28 mouse cellular contexts compared by ENCODE assay signal in genomic region chr14:116208581-116208980, GRCm38 (mm10).
"Had no signal": no experiment of that assay in that cellular context is flagged by ENCODE, and none has a peak within 500 bp of the region (broad histone marks: within the 10 kb centered on the region; RNA-seq: fewer than 3 reads in every experiment).

No protein-coding gene starts in this region.

- H3K36me3 ChIP-seq: embryonic facial prominence, embryonic 10.5 days; embryonic facial prominence, embryonic 12.5 days; embryonic facial prominence, embryonic 13.5 days; embryonic facial prominence, embryonic 15.5 days; forebrain, embryonic 10.5 days; forebrain, embryonic 12.5 days; forebrain, embryonic 15.5 days had no signal

- H3K4me1 ChIP-seq: embryonic facial prominence, embryonic 12.5 days; embryonic facial prominence, embryonic 13.5 days; embryonic facial prominence, embryonic 15.5 days; forebrain, embryonic 12.5 days; forebrain, embryonic 13.5 days; forebrain, embryonic 15.5 days had no signal

- H3K9ac ChIP-seq: embryonic facial prominence, embryonic 12.5 days; embryonic facial prominence, embryonic 13.5 days; embryonic facial prominence, embryonic 15.5 days; forebrain, embryonic 12.5 days; forebrain, embryonic 13.5 days; forebrain, embryonic 15.5 days; forebrain, postnatal 0 days had no signal

- H3K4me2 ChIP-seq: embryonic facial prominence, embryonic 12.5 days; embryonic facial prominence, embryonic 13.5 days; embryonic facial prominence, embryonic 15.5 days; forebrain, embryonic 12.5 days; forebrain, embryonic 13.5 days; forebrain, embryonic 15.5 days had no signal

- DNase-seq: cerebellum, adult 2 months; cerebellum, adult 8-10 months; cerebellum, adult 9-10 months; cerebellum, adult 9-11 months; cerebellum, postnatal 10 days; cerebellum, postnatal 14 days; cerebellum, postnatal 25 days; cerebellum, postnatal 36 days; forebrain, postnatal 0 days; gastrocnemius, adult 2 months; gastrocnemius, postnatal 10 days; gastrocnemius, postnatal 14 days; gastrocnemius, postnatal 25 days; gastrocnemius, postnatal 36 days; heart, adult 11 months; heart, adult 18-20 months; heart, adult 2 months had no signal

- H3K9me3 ChIP-seq: embryonic facial prominence, embryonic 12.5 days; embryonic facial prominence, embryonic 13.5 days; embryonic facial prominence, embryonic 15.5 days; forebrain, embryonic 10.5 days; forebrain, embryonic 12.5 days; forebrain, embryonic 13.5 days; forebrain, embryonic 15.5 days had no signal

- H3K27ac ChIP-seq: embryonic facial prominence, embryonic 10.5 days; embryonic facial prominence, embryonic 12.5 days; embryonic facial prominence, embryonic 13.5 days; embryonic facial prominence, embryonic 15.5 days; forebrain, embryonic 10.5 days; forebrain, embryonic 12.5 days; forebrain, embryonic 13.5 days; forebrain, embryonic 15.5 days; gastrocnemius, adult 2 months; heart, adult 2 months had no signal

- H3K4me3 ChIP-seq: embryonic facial prominence, embryonic 10.5 days; embryonic facial prominence, embryonic 12.5 days; embryonic facial prominence, embryonic 13.5 days; embryonic facial prominence, embryonic 15.5 days; erythroblast, embryonic 14.5 days; forebrain, embryonic 10.5 days; forebrain, embryonic 12.5 days; forebrain, embryonic 13.5 days; forebrain, embryonic 15.5 days; gastrocnemius, adult 2 months; heart, adult 2 months had no signal

- H3K27me3 ChIP-seq: embryonic facial prominence, embryonic 12.5 days; embryonic facial prominence, embryonic 13.5 days; embryonic facial prominence, embryonic 15.5 days; forebrain, embryonic 12.5 days; forebrain, embryonic 13.5 days; forebrain, embryonic 15.5 days had no signal

- ATAC-seq: forebrain, embryonic 13.5 days; forebrain, embryonic 14.5 days; forebrain, embryonic 15.5 days; forebrain, embryonic 16.5 days; forebrain, postnatal 0 days had no signal
